Mouse (Mus musculus): ENCODE measurements around the gene Smarca1. TPM values are rescaled to one million over a fixed set of nuclear protein-coding genes. Genes with fewer than 3 reads are reported as not detected.
A peak's percentile ranks its signal among the peaks of the same experiment; 100 is the strongest.

Smarca1 gene
- polyA plus RNA-seq (2014; fragmentation: Nextera tagmentation; extraction: Ambion mirVana) = 26.2 and 34.3 TPM in 2 replicates

DNA sequence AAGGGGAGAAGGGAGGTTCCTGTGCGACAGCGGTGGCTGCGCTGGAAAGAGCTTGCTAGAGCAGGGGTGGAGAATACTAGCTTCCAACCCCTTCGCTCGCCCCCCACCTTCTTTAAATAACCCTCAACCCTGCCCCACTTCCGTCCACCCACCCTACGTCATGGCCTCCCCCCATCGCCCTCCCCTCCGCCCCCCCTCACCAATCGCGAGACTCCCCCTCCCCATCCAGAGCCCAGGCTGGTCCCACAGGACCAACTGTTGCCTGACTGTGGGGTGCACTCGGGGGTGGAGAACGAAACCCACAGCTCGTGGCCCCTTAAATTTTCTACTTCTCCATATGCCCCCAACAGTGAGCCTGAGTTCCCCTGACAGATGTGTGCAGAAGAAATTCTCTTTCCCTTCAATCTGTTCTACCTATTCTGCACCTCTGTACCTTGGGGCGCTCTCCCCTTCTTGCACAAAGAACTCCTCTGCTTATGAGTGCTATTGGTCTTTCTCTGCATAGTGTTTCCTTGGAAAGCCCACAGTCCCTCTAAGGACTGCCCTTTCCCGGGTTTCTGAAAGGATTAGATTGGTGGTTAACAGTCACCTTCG, at the start of gene Smarca1:
Gene Smarca1, minus strand, starts transcription at position 544 of the 594 bp plus-strand sequence.
- 34% methylated on average over 17 of the region's 17 CpGs for WGBS
- Histone ChIP-seq H3K4me1 (ENCODE audit: control insufficient read depth, insufficient read depth, low read length) (peaks cover 3% of the 10 kb centered on the region; the same call in 1 of the 2 replicates), H3K27me3 (replicated peaks; ENCODE audit: control insufficient read depth, insufficient read depth, low read length) (no peaks in the 10 kb centered on the region), H3K9ac (ENCODE audit: low read length) (peak within 1 kb of the TSS; percentile 77), H3K27ac (ENCODE audit: low read depth, low read length) (peak within 1 kb of the TSS; percentile 78), H3K4me2 (ENCODE audit: low read length) (peak within 1 kb of the TSS; percentile 58), H3K9me3 (replicated peaks; ENCODE audit: control insufficient read depth, low read length) (no peaks in the 10 kb centered on the region), H3K4me3 (ENCODE audit: low read depth, low read length) (peak within 1 kb of the TSS; percentile 50), H3K36me3 (ENCODE audit: control insufficient read depth, insufficient read depth, low read length) (no peaks in the 10 kb centered on the region)
- ATAC-seq = peak; percentile 73
- peak; percentile 31 for DNase-seq (ENCODE audit: low spot score)

DNA sequence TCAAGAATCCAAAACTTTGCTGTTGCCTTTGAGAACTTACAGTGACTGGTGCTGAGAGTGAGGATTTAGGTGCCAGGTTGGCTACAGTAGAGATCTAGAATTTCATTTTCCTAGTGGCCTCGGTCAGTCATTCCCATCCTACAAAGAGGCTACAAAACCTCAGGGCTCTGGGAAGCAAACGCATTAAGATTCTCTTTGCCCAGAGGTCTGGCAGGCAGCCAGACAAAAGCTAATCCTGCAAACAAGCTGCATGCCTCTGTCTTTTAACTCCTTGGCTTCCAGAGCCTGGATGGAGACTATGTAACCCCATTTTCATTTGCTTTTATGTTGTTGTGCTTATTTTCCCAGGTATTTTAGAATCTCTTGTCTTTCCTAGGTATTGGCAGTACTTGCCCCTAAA, 45.0 kb upstream of the Smarca1 start:
- ATAC-seq (peak; percentile 69; the same call in 1 of the 2 replicates), DNase-seq (ENCODE audit: low spot score) (peak; percentile 82)
- Histone ChIP-seq H3K9me3 (replicated peaks; ENCODE audit: control insufficient read depth, low read length) (no peaks in the 10 kb centered on the region), H3K27ac (ENCODE audit: low read depth, low read length) (no peak overlapping the region), H3K4me2 (ENCODE audit: low read length) (no peak overlapping the region), H3K36me3 (ENCODE audit: control insufficient read depth, insufficient read depth, low read length) (peaks cover 10% of the 10 kb centered on the region; the same call in 1 of the 2 replicates), H3K27me3 (replicated peaks; ENCODE audit: control insufficient read depth, insufficient read depth, low read length) (no peaks in the 10 kb centered on the region), H3K4me3 (ENCODE audit: low read depth, low read length) (no peak overlapping the region), H3K9ac (ENCODE audit: low read length) (no peak overlapping the region), H3K4me1 (ENCODE audit: control insufficient read depth, insufficient read depth, low read length) (peaks cover 2% of the 10 kb centered on the region; the same call in 1 of the 2 replicates)
- 23% methylated on average over 2 of the region's 2 CpGs for WGBS

DNA sequence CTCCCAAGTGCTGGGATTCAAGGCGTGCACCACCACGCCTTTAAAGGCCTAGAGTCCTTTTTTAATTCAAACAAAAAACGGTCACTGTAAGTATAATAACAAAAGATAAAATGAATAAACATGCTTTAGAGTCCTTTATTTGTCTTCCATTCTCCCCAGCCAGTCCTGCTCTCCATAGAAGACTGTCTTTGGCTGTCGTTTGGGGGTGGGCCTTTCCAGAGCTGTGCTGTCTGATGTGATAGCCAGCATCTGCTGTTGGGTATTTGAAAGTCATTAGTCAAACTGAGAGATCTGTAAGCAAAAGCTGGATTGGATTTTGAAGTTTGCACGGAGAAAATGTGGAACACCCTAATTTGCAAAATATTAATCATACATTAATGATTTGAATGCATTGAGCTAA, 44.1 kb upstream of the Smarca1 start:
- Histone ChIP-seq H3K36me3 (ENCODE audit: control insufficient read depth, insufficient read depth, low read length) (peaks cover 10% of the 10 kb centered on the region; the same call in 1 of the 2 replicates), H3K4me2 (ENCODE audit: low read length) (no peak overlapping the region), H3K27me3 (replicated peaks; ENCODE audit: control insufficient read depth, insufficient read depth, low read length) (no peaks in the 10 kb centered on the region), H3K27ac (ENCODE audit: low read depth, low read length) (no peak overlapping the region), H3K9ac (ENCODE audit: low read length) (no peak overlapping the region), H3K9me3 (replicated peaks; ENCODE audit: control insufficient read depth, low read length) (no peaks in the 10 kb centered on the region), H3K4me3 (ENCODE audit: low read depth, low read length) (no peak overlapping the region), H3K4me1 (ENCODE audit: control insufficient read depth, insufficient read depth, low read length) (peaks cover 2% of the 10 kb centered on the region; the same call in 1 of the 2 replicates)
- DNase-seq (ENCODE audit: low spot score) = no peak
- ATAC-seq = no peak
- WGBS = 48% methylated on average over 5 of the region's 5 CpGs

DNA sequence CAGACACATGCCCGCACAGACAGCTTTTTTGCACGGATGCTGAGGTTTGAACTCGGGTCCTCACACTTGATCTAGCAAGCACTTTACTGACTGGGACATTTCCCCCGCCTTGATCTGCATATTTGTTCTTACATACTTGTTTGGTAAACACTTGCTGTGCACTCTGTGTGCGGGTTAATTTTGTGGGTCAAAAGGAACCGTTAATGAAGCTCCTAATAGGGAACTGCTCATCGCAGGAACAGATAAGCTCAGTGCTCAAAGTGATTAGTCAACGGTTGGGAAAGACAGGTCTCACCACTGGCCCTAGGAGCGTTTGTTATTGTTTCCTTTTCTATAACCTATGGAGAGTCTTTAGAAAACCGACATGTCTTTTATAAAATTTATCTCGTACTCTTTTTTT, 41.6 kb upstream of the Smarca1 start:
- Histone ChIP-seq H3K9ac (ENCODE audit: low read length) (no peak overlapping the region), H3K27me3 (replicated peaks; ENCODE audit: control insufficient read depth, insufficient read depth, low read length) (no peaks in the 10 kb centered on the region), H3K9me3 (replicated peaks; ENCODE audit: control insufficient read depth, low read length) (no peaks in the 10 kb centered on the region), H3K4me1 (ENCODE audit: control insufficient read depth, insufficient read depth, low read length) (peaks cover 2% of the 10 kb centered on the region; the same call in 1 of the 2 replicates), H3K27ac (ENCODE audit: low read depth, low read length) (no peak overlapping the region), H3K4me3 (ENCODE audit: low read depth, low read length) (no peak overlapping the region), H3K36me3 (ENCODE audit: control insufficient read depth, insufficient read depth, low read length) (peaks cover 13% of the 10 kb centered on the region; the same call in 1 of the 2 replicates), H3K4me2 (ENCODE audit: low read length) (no peak overlapping the region)
- DNase-seq (ENCODE audit: low spot score) = no peak
- ATAC-seq = no peak
- 82% methylated on average over 11 of the region's 11 CpGs for WGBS

DNA sequence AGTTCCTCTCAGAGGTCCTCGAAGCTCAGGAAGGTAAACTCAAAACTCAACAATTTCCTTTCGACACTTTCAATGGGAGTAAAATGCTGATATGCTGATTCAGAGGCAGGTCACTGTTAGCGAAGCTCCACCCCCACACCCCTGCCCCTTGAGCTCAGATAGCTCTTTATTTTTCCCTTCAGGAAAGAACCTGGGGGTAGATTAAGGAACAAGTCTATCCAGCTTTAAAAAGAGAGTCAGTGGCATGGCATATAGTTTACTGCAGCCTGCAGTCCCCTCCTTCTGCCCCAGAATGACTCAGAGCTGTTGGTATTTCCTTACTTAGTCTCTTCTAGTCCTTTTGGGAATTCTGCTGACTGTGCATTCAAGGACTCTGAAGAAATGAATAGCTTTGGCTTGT, 37.7 kb upstream of the Smarca1 start:
- no peak overlapping the region for H3K9ac ChIP-seq (ENCODE audit: low read length)
- H3K4me1 ChIP-seq (ENCODE audit: control insufficient read depth, insufficient read depth, low read length) = no peaks in the 10 kb centered on the region
- no peaks in the 10 kb centered on the region for H3K27me3 ChIP-seq (replicated peaks; ENCODE audit: control insufficient read depth, insufficient read depth, low read length)
- 82% methylated on average over 3 of the region's 3 CpGs for WGBS
- no peak overlapping the region for H3K4me3 ChIP-seq (ENCODE audit: low read depth, low read length)
- H3K9me3 ChIP-seq (replicated peaks; ENCODE audit: control insufficient read depth, low read length) = no peaks in the 10 kb centered on the region
- no peak for ATAC-seq
- no peak overlapping the region for H3K27ac ChIP-seq (ENCODE audit: low read depth, low read length)
- DNase-seq (ENCODE audit: low spot score) = no peak
- H3K4me2 ChIP-seq (ENCODE audit: low read length) = no peak overlapping the region
- 0 out of 2 replicates have a peak, but pooled peaks cover 10% of the 10 kb centered on the region for H3K36me3 ChIP-seq (ENCODE audit: control insufficient read depth, insufficient read depth, low read length)

DNA sequence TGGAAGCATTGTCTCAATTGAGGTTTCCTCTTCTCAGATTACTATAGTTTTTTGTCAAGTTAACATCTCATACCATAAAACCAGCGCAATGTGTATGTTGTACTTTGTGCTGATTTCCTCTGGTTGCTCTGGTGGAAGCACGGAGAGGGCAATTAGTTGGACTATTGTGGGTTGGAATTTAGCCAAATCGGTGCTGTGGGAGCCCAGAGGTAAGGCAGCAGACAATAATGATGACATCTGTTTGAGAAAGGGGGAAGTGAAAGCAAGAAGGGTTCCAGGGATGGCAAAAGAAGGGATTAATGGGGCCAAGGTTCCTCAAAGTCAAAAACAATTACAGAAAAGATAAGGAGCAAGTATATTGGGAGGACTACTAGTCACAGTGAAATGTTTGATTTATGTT, 35.2 kb upstream of the Smarca1 start:
- Histone ChIP-seq H3K4me1 (ENCODE audit: control insufficient read depth, insufficient read depth, low read length) (no peaks in the 10 kb centered on the region), H3K9ac (ENCODE audit: low read length) (no peak overlapping the region), H3K4me3 (ENCODE audit: low read depth, low read length) (no peak overlapping the region), H3K27me3 (replicated peaks; ENCODE audit: control insufficient read depth, insufficient read depth, low read length) (no peaks in the 10 kb centered on the region), H3K27ac (ENCODE audit: low read depth, low read length) (no peak overlapping the region), H3K36me3 (ENCODE audit: control insufficient read depth, insufficient read depth, low read length) (0 out of 2 replicates have a peak, but pooled peaks cover 3% of the 10 kb centered on the region), H3K9me3 (replicated peaks; ENCODE audit: control insufficient read depth, low read length) (no peaks in the 10 kb centered on the region), H3K4me2 (ENCODE audit: low read length) (no peak overlapping the region)
- no peak for DNase-seq (ENCODE audit: low spot score)
- 58% methylated on average over 3 of the region's 3 CpGs for WGBS
- ATAC-seq = no peak

DNA sequence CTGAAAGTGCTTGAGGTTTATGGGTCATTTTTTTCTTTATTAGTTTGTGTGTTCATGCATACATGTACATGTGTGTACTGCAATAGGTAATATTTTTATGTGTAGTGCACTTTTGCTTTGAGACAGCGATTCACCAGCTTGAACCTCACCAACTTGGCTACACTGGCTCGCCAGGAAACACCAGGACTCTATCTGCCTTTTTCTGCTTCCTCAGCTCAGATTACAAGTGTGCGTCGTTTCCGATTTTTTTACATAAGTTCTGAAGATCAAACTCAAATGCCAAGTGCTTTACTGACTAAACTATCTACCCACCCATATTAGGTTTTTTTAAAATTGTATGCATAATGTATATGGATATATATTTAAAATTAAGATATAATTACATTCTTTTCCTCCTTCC, 27.8 kb upstream of the Smarca1 start:
- Histone ChIP-seq H3K9me3 (replicated peaks; ENCODE audit: control insufficient read depth, low read length) (no peaks in the 10 kb centered on the region), H3K4me2 (ENCODE audit: low read length) (no peak overlapping the region), H3K4me3 (ENCODE audit: low read depth, low read length) (no peak overlapping the region), H3K27me3 (replicated peaks; ENCODE audit: control insufficient read depth, insufficient read depth, low read length) (no peaks in the 10 kb centered on the region), H3K4me1 (ENCODE audit: control insufficient read depth, insufficient read depth, low read length) (no peaks in the 10 kb centered on the region), H3K36me3 (ENCODE audit: control insufficient read depth, insufficient read depth, low read length) (0 out of 2 replicates have a peak, but pooled peaks cover 7% of the 10 kb centered on the region), H3K27ac (ENCODE audit: low read depth, low read length) (no peak overlapping the region), H3K9ac (ENCODE audit: low read length) (no peak overlapping the region)
- DNase-seq (ENCODE audit: low spot score) (no peak), ATAC-seq (no peak)
- WGBS = 89% methylated on average over 5 of the region's 5 CpGs

DNA sequence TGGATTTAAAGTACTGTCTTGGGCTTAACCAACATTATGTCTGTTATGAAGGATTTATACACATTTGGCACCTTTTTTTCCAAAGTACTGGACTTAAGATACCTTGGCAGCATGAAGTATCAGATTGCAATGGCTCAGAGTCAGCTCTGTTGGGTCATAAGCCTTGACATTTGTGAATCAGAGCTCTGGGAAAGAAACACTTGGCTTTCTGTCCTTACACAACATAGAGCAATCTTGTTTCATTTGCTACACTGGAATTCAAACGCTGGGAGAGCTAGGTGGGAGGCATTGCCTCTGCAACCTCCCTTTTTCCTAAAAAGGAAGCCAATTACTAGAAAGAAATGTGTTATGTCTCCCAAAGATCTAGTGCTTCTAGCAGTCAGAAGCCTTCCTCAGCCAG, 24.1 kb upstream of the Smarca1 start:
- Histone ChIP-seq H3K36me3 (ENCODE audit: control insufficient read depth, insufficient read depth, low read length) (0 out of 2 replicates have a peak, but pooled peaks cover 7% of the 10 kb centered on the region), H3K9ac (ENCODE audit: low read length) (no peak overlapping the region), H3K27ac (ENCODE audit: low read depth, low read length) (no peak overlapping the region), H3K27me3 (replicated peaks; ENCODE audit: control insufficient read depth, insufficient read depth, low read length) (no peaks in the 10 kb centered on the region), H3K9me3 (replicated peaks; ENCODE audit: control insufficient read depth, low read length) (no peaks in the 10 kb centered on the region), H3K4me3 (ENCODE audit: low read depth, low read length) (no peak overlapping the region), H3K4me1 (ENCODE audit: control insufficient read depth, insufficient read depth, low read length) (0 out of 2 replicates have a peak, but pooled peaks cover 3% of the 10 kb centered on the region), H3K4me2 (ENCODE audit: low read length) (no peak overlapping the region)
- DNase-seq (ENCODE audit: low spot score) (no peak), ATAC-seq (no peak)
- 69% methylated on average over 1 of the region's 1 CpGs for WGBS

DNA sequence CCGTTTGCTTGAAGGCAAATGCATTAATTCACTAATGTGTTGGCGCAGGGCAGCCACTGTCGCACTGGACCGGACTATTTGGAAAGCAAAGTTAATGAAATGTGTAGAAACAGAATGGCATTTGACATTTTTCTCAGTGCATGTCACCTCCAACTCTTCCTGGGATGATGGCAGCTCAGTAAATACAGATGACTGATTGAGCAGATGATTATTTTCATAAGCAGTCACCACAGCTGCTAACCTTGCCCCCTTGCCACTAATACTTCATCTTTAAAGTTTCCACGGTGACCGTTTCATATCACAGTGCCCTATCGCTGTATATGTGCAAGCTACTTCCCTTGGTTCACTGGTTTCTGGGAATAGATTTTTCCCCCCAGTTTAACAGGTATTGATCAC, 20.8 kb upstream of the Smarca1 start:
- H3K36me3 ChIP-seq (ENCODE audit: control insufficient read depth, insufficient read depth, low read length) = 0 out of 2 replicates have a peak, but pooled peaks cover 7% of the 10 kb centered on the region
- ATAC-seq = no peak
- H3K9me3 ChIP-seq (replicated peaks; ENCODE audit: control insufficient read depth, low read length) = no peaks in the 10 kb centered on the region
- H3K9ac ChIP-seq (ENCODE audit: low read length) = no peak overlapping the region
- 88% methylated on average over 7 of the region's 7 CpGs for WGBS
- H3K4me3 ChIP-seq (ENCODE audit: low read depth, low read length) = no peak overlapping the region
- H3K4me1 ChIP-seq (ENCODE audit: control insufficient read depth, insufficient read depth, low read length) = 0 out of 2 replicates have a peak, but pooled peaks cover 3% of the 10 kb centered on the region
- H3K4me2 ChIP-seq (ENCODE audit: low read length) = peak overlapping the region; percentile 44; the same call in 1 of the 2 replicates
- no peak overlapping the region for H3K27ac ChIP-seq (ENCODE audit: low read depth, low read length)
- no peak for DNase-seq (ENCODE audit: low spot score)
- H3K27me3 ChIP-seq (replicated peaks; ENCODE audit: control insufficient read depth, insufficient read depth, low read length) = no peaks in the 10 kb centered on the region

Data from forebrain, embryonic 14.5 days (tissue).